Mouse (Mus musculus): ENCODE results near the gene Tph2.

DNA sequence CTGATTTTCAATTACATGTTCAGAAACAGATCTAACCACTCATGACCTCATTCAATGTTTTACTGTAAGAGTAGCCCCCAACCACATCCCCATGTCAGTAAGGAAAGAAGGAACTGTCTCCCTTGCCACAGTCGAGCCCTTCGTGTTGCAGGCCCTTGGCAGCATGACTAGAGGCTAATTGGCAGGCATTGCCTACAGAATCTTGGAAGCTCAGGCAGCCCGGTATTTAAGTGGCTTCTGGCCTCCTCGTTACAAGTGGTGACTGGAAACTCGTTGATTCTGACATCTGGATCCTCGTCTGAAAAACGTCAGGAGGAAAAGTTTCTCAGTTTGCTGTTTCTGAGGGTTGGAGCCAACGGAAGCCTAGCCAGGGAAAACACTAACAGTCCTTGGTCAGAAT is 80.6 kb downstream of the Tph2 start:
- TF ChIP-seq CTCF (IDR thresholded peaks at IDR 0.05; ENCODE audit: low read depth) (no peak), EP300 (IDR thresholded peaks at IDR 0.05; ENCODE audit: low read depth) (no peak)

Data from liver, postnatal 0 days (tissue).